Mouse (Mus musculus): ENCODE results near the gene Nmt1.

- no peak for TF ChIP-seq CTCF (IDR thresholded peaks at IDR 0.05; ENCODE audit: low read depth)
- TF ChIP-seq EP300 (IDR thresholded peaks at IDR 0.05; ENCODE audit: low read depth): no peak
Measured at GRCm38 (mm10) chr11:103053191-103054076, 25.4 kb downstream of the Nmt1 start.
